Mouse (Mus musculus) c-Kit-negative CD71-positive TER-119-positive erythroid progenitor cells, embryonic 14.5 days (primary cell): ENCODE results near the gene Amn.

Source experiments
- DNase-seq: peaks from one replicate; pipeline ENCODE4 v3.0.0-alpha.2; 2013; ENCODE audit warnings: low read depth, low spot score

The Amn gene

DNA sequence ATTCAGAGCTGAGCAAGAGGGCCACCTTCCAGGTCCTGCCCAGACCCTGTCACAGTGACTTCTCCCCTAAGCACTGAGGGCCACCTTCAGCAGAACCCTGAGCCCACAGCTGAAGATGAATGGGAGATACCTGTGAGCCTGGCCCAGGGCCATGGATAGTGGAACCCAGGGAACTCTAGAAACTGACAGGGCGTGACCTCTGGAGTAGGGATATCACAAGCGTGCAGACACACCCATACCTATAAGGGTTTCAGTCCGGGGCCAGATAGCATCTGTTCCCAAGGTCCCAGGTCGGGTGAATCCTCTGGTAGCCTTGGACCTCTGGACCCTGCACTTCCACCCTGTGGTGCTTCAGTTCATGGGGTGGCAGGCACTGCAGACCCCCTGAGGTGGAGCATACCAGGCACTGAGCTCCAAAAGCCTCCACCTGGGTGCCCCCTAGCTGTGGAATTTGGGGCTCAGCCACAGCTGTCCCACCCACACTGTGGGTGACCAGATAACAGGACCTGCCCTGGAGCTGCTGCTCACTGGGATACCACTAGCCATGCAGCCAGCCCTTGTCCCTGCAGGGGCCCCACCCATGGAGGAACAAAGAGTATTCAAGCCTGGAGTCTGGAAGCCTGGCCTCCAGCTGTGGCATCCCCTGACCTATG is 3.1 kb upstream of the Amn start:
- DNase-seq: no peak

DNA sequence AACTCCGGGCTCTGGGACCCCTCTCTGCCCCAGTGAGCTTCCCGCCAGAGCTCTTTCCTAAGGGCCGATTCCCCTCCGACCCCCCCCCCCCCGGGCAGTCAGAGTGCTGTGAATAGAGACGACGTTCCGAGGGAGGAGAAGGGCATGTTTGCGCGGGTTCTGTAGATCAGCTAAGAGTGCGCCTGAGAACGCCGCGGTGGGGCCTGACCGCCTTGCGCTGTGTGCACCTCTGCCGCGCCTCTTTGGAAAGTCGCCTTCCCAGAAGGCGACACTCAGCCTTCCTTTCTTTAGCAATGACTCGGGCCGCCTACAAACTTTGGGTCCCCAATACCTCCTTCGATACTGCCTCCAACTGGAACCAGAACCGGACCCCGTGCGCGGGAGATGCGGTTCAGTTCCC is 511 bp downstream of the Amn start:
- no peak for DNase-seq

DNA sequence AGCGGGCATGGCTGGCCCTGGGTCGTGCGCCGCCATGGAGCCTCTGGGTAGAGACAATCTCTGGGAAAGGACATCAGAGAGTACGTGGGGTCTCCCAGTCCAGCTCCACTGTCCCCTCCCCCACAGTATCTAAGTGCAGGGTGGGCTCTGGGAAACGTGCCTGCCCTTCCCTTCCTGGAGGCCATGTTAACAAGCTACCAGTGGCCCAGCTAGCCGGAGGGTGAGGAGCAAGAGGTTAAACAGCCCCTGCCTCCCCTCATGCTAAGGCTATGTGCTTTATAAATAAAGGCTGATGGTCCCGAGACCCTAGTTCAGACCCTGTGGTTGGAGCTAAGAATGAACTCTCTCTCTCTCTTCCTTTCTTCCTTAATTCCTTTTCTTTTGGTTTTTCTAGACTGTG is 1.1 kb downstream of the Amn start:
- no peak for DNase-seq

DNA sequence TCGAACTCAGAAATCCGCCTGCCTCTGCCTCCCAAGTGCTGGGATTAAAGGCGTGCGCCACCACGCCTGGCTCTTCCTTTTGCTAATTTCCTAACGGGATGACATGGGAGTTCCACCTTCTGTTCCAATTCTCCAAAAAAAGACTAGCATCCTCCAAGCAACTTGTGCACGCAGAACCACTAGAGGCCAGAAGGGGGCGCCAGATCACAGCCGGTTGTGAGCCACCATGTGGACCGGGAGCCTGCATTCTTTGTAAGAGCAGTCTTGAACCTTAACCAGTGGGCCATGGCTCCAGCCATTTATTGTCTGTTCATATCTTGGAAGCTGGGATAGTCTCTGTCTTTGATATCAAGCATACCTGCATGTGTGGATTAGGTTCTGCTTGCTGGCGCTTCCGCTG is 1.5 kb downstream of the Amn start:
- DNase-seq: peak; percentile 51

DNA sequence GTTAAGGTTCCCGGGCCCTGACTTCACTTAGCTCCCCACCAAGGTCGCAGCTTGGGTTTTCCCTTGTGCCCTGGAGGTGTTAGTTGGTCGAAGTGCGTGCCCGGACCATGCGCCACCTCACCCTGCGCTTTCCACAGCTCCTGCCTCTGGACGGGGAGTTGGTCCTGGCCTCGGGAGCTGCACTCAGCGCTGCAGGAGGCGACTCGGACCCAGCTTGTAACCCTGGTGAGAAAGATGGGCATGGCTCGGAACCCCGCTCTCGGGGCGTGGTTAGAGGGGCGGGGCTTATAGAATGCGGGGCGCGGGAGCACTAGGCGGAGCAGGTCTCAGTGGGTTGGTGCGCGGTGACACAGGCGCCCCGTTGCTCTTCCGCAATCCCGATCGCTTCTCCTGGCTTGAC is 3.1 kb downstream of the Amn start:
- no peak for DNase-seq

DNA sequence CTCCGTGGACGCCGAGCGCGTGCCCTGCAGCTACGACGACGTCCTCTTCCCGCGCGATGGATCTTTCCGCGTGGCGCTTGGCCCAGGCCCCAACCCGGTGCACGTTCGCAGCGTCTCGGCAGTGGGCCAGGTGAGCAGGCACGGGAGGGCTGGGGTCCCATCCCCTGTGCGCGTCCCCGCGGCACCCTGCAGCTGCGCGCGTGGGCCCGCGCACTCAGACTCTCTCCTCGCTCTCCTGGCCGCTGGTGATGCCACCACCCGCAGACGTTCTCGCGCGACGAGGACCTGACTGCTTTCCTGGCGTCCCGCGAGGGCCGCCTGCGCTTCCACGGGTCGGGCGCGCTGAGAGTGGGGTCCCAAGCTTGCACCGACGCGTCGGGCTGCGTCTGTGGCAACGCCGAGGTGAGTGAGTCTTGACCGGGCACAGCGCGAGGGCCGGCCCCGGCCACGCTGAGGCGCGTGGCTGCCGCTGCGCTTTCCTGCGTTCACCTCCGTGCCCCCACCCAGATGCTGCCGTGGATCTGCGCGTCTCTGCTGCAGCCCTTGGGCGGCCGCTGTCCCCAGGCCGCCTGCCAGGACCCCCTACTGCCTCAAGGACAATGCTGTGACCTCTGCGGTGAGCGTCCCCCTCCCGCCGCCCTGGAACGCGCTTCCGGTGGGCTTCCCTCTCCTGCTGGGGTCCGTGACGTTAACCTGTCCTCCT is 3.7 kb downstream of the Amn start:
- no peak for DNase-seq

DNA sequence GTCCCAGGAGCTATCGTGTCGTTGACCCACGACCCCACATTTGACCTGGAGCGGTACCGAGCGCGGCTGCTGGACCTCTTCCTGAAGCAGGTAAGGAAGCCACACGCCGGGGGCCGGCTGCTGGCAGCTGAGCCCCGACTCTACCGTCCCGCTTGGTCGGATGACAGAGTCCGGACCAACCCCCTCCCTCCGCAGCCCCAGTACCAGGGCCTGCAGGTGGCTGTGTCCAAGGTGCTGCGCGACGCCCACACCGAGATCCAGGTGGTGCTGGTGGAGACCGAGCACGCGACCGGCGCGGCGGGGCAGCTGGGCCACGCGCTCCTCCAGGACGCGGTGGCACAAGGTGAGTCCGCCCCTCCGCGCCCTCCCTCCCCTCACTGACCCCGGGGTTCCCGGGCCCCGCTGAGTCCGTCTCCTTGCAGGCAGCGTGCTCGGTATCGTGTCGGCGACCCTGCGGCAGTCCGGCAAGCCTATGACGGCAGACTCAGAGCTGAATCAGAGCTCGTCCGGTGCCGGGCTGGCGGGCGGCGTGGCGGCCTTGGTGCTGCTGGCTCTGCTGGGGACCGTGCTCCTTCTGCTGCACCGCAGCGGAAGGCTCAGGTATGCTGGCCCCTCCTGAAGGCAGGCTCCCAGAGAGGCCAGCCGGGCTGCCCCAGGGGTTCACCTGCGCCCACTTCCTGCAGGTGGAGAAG is 4.4 kb downstream of the Amn start:
- no peak for DNase-seq

DNA sequence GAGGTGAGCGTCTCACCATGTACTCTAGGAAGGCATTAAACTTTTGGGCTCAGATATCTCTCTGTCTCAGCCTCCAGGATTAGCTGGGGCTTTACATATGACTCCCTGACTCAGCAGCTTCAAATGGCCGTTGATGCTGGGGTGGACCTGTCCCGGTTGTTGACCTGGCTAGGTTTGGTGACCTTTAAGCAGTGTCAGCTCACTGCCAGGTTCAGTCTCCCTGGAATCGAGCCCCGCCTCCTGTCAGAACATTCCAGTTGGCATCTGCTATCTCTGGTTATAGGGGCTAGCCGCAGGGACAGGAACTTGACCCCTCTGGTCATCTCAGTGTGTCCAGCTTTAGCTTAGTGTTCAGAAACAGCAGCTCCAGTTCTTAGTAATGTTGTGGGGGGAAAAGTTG is 5.5 kb downstream of the Amn start:
- no peak for DNase-seq

DNA sequence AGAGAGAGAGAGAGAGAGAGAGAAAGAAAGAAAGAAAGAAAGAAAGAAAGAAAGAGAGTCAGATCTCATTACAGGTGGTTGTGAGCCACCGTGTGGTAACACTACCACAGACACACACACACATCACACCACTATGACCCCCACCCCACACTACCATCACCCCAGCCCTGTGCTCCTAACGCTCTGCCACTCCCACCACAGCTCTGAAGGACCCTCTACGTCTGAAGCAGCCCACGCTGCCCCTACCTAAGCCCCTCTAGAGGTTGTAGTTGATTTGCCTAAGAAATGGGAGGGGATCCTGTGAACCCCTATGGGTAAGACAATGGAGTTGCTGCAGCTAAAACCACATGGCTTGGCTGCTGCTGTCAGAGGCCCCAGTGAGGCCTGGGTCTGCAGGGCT is 12.7 kb downstream of the Amn start:
- no peak for DNase-seq

DNA sequence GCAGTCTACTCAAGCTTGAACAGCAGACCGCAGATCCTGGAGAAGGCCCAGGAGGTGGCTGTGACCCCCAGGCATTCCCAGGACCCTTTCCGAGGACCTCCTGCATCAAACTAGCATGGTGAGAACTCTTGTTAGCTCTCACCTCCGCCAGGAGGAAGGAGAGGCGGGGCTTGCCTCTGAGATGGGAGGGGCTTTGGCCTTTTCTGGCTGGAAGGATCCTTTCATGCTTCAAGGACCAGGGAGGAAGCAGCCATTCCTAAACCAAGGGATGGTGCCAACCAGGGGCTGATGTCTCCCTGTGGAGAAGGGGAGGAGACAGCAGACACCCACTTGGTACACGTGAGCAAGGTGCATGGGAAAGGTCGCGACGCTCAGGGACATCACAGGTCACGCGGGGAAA is 13.6 kb downstream of the Amn start:
- no peak for DNase-seq

DNA sequence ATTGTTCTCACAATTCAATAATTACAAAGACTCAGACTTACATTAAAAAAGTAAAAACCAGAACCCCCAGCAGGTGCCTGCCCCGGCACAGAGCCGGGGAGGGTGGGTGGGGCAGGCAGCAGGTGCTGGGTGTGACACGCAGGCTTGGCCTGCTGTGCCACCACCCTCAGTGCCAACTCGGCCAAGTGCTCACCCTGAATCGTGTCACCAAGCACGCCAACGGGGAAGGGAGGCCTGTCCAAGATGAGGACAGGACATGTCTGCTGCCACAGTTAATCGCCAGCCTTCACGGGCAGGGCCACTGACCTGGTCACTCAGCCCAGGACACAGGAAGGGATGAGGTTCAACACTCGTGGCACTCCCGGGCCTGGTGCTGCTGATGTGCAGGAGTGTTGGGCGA is 22.1 kb downstream of the Amn start:
- DNase-seq: no peak

DNA sequence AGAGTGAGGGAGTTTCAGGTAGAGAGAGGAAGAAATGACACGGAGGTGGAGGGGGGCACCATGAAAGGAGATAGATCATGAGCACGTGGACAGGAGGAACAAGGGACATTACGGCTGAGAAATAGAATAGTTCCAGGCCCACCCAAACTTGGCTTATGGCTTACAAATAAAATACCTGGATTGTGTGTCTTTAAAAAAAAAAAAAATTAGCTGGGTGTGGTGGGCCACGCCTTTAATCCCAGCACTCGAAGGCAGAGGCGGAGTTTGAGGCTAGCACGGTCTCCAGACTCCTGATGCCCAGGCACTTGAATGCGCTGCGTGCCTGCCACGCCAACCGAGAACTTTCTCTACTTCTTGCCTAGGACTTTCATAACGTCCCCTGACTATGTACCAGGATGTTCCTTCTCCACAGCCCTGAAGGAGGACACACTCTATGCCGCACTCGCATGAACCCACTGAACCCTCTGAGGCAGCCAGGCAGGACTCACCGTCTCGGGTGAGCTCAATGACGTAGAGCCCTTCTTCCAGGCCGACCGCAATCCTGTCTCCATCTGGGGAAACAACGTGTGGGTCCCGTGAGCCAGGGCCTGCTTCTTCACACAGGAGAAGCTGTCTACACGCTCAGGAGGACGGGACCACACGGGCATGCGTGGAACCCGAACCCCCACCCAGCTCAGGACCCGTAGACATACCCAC is 30.6 kb downstream of the Amn start:
- DNase-seq: no peak

DNA sequence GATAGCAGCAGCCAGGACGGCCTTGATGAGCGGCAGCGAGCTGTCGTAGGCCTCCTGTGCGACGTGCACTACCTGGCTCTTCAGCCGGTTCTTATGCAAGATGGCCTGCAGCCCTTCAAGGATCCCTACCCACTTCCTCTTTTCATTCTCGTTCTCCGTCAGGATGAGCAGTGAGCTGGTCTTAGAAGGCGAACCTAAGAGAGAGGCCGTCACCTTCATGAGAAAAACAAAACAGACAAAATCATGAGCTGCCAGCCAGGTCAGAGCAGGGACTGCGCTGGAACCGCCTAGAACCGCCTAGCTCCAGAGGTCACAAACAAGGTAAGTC is 31.1 kb downstream of the Amn start:
- no peak for DNase-seq

DNA sequence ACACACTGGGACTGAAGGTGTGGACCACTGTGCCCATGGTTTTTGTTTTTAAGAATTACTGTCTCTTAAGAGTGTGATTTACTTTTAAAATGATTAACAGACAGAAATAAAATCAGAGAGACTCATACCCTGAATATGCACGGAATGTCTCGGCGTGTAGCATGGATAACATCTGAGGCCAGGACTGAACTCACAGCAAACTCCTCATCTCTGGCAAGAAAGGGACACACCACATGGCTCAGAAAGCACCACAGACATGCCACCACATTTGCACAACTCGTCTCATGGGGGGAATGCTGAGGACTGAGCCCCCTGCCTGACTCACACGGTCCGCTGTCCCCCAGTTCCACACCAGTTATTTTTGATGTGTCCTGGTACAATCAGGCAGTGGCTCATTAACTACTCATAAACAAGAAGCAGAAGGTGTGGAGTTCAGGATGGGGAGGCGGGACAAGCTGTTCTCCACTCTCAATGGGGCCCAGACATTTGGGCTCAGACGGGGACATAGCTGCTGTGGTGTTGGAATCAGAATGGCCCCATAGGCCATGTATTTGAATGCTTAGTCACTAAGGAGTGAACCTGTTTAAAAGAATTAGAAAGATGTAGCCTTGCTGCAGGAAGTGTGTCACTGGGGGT is 32.9 kb downstream of the Amn start:
- DNase-seq: no peak

DNA sequence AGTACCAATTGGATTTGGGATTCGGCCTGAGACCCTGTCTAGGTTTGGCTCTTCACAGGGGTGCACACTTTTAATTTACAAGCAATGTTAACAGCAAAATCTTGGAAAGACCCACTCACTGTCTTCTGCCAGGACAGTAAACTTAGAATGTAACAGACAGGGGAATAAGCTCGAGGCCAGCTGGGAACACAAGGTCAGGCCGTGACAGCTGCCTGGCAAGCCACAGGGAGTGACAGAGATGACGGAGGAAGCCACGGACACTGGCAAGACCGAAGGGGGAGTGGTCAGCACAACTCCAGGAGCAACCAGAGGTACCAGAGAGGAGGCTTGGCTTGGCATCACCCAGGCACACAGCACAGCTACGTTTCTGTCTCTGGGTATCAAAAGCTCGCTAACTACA is 35.9 kb downstream of the Amn start:
- no peak for DNase-seq

DNA sequence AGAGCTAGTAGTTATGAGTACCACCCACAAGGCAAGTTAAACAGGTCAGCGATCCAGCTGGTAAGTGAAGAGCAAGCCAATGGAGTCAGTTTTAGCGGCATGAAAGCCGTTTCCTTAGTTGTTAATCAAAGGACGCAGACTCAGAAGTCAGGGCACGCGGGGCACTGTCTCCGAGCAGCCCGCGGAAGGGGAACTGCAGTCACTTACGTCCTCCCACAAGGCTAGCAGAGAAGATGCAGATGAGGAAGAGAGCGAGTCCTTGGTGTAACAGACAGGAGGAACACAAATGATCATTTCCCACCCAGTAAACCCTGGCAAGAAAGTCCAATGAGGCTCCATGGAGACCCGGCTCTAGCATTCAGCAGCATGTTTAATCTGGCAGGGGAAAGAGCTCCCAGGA is 38.4 kb downstream of the Amn start:
- DNase-seq: no peak

DNA sequence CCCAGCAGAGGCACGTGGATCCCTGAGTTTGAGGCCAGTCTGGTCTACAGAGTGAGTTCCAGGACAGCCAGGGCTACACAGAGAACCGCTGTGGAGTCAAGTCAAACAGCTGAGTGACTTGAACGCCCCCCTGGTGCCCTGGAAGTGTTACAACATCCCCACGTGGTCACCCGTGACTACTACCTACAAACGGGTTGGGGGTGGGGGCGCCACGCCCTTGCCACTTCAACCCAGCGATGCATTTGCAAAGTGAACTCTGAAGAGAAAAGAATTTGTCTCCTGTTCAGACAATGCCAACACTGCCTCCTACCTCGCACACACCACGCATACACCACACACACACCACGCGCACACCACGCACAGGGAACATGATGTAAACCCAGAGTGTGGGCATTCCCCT is 39.0 kb downstream of the Amn start:
- DNase-seq: no peak

DNA sequence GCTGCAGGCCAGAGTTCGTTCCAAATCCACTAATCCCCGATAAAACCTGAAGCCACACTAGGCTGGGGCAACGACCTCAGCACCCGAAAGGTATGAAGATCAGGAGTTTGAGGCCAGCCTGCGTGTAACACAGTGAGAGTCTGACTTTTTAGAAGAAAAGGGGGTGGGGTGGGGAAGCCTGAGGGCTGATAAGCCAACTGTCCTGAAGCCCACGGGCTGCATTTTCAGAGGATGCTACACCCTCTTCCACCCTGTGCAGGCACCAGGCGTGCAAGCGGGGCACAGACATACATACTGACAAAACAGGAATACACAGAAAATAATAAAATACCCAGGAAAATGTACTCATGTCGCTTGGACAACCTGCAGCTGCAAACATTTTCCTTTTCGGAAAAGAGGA is 40.9 kb downstream of the Amn start:
- no peak for DNase-seq

DNA sequence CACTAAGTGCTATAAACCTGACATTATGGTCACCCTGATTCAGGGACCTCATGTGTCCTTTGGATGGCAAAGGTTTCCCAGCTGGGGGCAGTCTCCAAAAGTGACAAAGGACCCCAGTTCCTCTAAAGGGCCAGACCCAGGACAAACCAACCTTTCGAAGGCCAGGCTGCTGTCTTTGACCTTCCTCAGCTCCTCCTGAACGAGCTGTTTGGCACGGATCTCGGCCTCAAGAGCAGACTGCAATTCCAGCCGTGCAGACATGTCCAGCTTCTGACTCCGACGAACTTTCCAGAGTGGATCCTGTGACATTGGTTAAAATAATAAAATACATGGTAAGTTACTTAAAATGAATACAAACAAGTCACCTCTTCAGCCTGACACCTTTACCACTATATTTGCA is 43.4 kb downstream of the Amn start:
- DNase-seq: no peak

DNA sequence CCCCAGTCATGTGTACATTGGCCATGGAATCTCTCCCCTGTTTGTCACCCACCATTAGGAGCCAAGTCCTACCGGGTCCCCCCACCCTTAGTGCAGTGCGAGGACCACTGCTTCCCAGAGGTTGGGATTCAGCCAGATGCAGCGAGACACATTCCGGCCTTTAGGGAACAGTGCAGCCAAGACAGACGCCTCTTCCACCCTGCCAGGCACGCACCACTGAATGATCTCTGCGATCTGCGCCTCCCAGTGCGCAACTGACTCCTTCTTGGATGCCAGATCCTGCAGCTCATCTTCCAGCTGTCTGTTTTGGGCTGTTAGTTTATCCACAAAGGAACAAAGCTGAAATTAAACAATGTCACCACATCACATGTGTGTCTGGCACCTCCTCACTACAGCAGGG is 46.8 kb downstream of the Amn start:
- DNase-seq: no peak

DNA sequence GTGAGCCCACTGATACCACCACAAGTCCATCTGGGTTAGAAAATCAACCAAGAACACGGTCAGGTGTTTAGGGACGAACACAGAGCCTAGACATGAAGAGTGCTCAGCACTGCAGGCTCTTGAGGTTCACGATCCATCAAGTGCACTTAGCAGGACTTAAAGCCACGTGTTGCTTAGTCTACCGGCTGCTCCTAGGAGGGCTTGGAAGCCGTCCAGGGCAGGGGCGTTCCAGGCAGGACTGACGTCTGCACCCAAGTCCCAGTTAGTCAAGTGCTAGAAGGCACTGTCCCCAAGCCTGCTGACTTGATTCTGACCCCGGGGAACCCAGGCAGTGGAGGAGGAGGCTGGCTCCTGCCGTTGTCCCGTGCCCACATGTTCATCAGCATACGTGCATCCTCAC is 49.7 kb downstream of the Amn start:
- DNase-seq: no peak

DNA sequence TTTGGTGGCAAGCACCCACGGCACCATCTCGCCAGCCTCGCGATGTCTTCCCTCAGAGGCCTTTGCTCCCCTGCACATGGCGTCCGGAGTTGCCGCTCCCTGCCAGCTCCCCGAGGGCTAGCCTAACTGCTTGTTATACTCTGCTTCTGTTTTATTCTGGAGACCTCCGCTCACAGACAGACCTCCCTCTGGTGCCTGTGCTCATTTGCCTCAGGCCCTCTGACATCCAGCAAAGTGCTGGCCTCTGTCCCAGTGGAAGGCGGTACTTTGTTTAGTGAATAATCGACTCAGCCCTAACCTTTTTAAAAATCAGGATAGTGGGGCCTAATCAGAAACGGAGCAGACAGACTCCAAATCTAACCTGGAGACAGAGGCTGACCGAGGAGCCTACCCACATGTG is 50.9 kb downstream of the Amn start:
- DNase-seq: no peak
